Mouse (Mus musculus) forelimb bud, embryonic 11.5 days (tissue): ENCODE results near the gene Zfp354b.

Experiments used
- DNase-seq: peaks from one replicate; pipeline ENCODE4 v3.0.0-alpha.2; 2012; ENCODE audit warnings: low read depth, low spot score

Zfp354b gene

DNA sequence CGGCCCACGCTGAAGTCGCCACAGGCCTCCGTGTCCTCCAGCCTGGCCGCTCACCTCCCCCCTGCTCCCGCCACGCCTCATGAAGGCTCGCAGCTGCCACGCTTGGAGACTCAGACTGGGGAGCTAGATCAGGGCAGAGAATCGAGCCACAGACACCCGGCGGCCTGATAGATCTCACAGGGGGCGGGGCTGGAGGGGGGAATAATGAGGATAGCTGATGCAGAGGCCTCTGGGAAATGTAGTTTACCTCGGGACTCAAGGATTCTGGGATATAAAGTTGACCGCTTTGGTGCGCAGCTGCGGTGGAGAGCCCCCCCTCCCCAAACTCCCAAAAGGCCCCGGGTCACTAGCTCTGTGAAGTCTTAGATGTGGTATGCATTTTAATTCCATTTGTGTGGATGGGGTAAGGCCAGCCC, at the start of gene Zfp354b:
Zfp354b (minus strand) TSS at position 183 of the 416 bp plus-strand sequence.
- peak; percentile 83 for DNase-seq

DNA sequence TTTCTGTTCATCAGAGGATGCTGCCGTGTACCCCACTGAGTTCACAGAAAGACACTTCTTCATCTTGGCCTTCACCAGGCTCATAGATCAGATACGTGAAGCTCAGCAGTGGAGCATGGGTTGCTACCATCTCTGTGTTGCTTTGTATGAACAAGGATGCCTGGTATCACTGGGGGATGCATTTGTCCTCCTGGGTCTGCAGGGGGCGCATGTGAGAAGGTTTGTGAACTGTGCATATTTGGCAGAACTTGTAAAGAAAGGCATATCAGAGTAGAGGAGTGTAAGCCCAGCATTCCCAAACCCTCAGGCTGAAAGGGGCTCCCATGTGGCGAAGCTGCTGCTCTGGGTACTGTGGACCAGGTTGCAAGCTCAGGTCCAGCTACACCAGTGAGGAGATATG, 45.8 kb upstream of the Zfp354b start:
- no peak for DNase-seq

GRCm38 (mm10) chr11:50966230-50966629, 34.8 kb upstream of the Zfp354b start, which contains the start of gene Olfr1378:
TSS of gene Olfr1378 (plus strand) at chr11:50966530.
- no peak for DNase-seq

DNA sequence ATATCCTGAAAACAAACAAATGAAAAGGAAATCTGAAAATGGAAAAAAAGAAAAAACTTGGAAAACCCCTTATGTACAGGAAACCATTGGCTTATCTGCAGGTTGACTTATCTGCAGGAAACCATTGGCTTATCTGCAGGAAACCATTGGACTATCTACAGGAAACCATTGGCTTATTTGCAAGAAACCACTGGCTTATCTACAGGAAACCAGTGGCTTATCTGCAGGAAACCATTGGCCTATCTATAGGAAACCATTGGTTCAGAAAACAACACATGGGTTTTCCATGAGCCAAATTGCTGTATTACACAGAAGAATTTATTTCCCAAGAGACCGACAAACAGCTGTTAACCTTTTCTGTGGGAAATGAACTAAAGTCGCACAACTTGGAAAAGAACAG, 33.5 kb upstream of the Zfp354b start:
- DNase-seq = no peak

GRCm38 (mm10) chr11:50953665-50954064, 22.2 kb upstream of the Zfp354b start, which contains the start of gene Prop1:
TSS of gene Prop1 (minus strand) at chr11:50953765.
- DNase-seq = no peak

- DNase-seq = no peak
Observed at GRCm38 (mm10) chr11:50952290-50952689, 20.9 kb upstream of the Zfp354b start.

DNA sequence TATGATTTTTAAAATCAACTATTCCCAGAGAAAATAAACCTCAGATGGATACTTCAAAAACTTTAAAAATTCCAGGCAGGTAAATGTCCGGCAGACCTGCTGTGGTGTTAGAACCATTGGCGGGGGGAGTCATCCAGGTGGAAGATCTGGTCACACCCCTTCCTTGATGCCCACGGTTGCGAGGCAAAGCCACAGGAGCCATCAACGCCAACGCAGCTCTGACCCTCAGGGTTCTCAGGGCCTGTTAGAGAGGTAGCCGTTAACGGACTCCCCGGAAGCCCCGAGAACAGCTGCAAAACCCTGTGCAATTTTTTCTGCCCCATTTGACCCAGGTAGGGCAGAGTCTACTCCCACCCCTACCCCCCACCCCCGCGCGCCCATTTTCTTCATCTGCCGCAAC, 12.1 kb upstream of the Zfp354b start, which contains the start of gene 4933414I15Rik:
4933414I15Rik (minus strand) TSS at position 260 of the 400 bp plus-strand sequence.
- no peak for DNase-seq

DNA sequence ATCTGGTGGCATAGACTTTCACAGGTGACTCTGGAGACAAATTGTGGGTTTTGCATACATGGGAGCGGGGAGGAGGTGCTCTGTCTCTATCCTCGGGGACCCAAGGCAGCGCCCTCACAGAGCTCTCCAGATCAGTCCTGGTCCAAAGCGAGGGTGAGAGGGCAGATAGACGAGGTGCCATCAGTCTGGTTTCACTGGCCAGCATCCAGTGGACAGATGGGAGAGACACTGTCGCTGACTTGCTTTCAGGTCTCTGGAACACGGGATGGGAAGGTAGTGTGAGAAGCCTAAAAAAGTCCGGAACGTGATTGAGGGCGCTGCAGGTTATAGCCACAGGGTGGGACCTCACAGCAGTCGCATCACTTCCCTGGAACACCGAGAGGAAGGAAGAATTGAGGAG, 11.0 kb upstream of the Zfp354b start:
- no peak for DNase-seq

DNA sequence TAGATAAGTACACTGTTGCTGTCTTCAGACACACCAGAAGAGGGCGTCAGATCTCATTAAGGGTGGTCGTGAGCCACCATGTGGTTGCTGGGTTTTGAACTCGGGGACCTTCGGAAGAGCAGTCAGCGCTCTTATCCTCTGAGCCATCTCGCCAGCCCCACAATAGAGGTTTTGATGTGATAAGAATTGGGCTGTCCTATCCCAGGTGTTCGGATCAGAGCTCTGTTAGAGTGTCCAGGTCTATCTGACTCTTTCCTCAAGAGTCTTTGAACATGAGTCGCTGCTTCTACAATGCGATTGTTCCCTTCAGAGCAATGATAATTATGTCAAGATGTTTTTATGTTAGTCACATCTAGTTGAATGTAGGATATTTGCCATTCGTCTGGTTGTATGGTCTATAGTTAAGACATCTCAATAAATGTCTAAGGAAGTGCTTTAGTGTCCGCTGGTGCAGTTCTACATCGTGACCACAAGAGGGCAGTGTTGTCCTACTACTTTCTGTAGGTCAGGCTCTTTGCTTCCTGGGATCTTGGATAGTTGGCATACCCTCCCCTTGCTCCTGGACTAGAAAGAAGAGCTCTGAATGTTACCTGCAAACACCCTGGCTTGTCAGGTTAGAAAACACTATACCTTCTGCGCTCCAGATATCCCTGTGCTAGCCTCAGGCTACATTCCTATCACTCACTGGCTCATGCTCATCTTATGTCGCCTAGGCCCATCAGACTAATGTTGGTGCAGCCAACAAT, 8.4 kb upstream of the Zfp354b start:
- DNase-seq = peak; percentile 74

DNA sequence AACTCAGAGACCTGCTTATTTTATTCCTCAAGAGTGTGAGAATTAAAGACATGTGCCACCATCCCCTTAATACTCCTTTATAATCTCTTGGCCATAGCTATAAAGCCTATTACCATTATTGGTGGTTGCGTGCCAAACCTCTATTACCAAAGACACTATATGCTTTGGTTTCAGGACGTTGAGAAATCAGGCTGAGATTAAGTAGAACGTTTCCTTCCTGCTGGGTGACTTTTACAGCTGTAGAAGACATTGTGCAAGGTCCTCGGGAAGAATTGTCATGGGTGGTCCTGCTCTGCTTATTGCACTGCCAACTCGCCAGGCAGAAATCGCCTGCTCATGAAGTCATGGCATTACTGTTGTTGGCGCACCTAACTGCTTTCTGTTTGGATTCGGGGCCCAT, 7.0 kb upstream of the Zfp354b start:
- no peak for DNase-seq

DNA sequence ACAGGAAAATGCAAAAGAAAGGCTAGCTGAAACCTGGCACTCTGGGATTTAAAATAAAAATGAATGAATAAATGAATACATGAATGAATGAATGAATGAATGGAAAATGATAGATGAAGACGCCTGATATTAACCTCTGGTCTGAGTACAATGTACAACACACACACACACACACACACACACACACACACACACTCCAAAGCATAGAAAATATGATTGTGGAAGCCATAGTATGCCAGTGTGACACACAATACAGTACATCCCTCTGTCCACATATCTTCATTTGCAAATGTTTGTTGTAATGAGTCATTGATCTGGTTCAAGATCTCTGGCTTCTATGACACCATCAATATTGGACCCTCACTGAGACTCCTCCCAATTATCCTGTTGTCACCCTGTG, 607 bp upstream of the Zfp354b start:
- DNase-seq = no peak

- no peak for DNase-seq
Observed at GRCm38 (mm10) chr11:50931021-50931420, 412 bp downstream of the Zfp354b start.

GRCm38 (mm10) chr11:50930469-50931014, 891 bp downstream of the Zfp354b start:
- no peak for DNase-seq

DNA sequence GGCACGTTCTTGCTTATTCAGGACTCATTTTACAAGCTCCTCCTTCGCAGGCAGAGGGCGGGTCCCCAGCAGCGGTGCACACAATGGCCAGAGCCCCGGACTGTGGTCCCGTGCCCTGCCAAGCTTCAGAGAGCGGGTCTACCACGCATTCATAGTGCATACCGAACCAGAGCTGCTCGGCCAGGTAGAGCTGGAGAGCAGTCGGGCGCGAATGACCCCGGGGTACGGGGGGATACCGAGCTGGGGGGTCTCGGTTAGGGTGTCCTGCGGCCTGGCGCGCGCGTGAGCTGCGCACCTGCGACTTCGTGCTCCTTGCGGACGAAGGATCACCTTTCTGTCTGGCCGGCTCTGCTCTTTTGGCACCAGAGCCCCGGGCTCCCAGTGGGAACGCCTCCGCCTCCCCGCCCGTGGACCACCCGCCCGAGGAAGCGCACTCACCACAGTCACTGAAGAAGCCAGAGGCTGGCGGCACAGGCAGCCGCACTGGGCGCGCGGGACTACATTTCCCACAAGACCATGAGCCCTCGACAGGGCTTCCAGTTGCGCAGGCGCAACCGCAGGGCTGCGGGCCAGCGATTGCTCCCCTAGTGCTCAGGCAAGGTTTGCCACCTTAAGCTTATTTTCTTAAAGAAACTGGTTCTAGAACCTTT, 15.6 kb downstream of the Zfp354b start, which contains the start of gene Zfp2:
Zfp2 (minus strand) TSS at position 495 of the 650 bp plus-strand sequence.
- DNase-seq = peak; percentile 94

DNA sequence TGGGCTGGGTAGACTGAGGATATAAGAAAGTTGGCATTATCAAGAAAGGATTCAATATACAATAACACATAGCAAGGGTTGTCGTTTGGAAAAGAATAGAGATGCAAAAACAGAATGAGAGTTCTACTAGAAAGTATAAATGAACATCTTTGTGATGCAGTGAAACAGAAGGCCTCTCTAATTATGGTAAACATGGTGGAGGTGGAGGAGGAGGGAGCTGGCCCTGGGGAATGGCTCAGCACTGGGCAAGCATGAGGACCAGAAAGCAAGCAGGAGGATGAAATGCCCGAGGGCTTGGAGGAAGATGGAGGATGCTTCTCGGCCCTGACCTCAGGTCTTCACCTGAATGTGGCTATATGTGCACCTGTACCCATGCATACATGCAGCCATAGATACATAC, 17.0 kb downstream of the Zfp354b start:
- DNase-seq = no peak

- DNase-seq = no peak
Observed at GRCm38 (mm10) chr11:50913301-50913700, 18.1 kb downstream of the Zfp354b start.

DNA sequence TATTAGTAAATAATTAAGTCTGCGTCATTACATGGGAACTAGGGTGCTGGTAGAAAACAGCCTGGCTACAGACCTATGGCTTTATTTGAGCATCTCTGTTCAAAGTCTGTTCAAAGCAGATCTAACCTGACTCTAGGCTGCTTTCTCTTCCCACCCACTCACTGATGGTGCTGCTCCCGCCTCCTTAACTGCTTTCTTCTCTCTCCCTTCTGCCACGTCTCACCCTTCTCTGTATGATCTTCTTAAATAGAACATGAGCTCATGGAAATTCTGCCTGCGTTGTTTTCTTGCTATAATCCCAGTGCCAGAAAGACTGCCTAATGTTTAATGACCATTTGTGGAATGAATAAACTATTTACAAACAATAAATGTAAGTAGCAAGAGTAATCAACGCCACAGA, 23.3 kb downstream of the Zfp354b start:
- DNase-seq = no peak

DNA sequence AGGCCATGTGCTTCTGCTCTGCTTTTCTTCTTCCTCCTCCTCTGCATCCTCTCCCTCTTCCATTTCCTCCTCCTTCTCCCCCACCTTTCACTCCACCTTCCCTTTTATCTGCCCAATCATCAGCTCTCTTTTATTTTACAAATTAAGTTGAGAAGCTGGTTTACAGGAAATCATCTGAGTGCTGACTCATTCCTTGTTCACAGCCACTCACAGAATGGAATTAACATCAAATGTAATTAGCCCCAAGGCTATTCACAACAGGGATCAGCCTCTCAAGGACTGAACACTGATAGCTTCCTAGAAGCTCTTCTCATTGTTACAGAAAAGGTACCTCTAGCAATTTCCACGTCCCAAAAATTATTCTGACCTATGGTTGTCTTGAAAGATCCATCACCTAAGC, 34.1 kb downstream of the Zfp354b start:
- no peak for DNase-seq

DNA sequence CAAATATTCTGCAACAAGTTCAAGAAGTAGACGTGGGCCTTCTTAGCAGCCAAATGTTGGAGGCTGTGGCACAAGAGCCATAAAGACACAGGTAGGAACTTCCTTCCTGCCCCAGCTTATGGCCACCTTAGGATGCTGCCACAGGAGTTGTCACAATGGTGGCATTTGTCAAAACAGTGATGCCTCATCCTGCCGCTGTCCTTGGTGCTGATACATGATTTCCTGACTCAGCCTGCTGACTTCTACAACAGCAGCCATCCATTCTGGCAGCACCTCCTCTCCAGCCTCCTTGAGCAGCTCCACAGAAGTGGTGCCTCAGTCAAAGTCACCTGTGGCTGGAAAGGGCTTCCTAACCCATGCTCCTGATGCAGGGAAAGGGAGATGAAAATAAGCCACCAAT, 39.0 kb downstream of the Zfp354b start:
- DNase-seq = peak; percentile 6

DNA sequence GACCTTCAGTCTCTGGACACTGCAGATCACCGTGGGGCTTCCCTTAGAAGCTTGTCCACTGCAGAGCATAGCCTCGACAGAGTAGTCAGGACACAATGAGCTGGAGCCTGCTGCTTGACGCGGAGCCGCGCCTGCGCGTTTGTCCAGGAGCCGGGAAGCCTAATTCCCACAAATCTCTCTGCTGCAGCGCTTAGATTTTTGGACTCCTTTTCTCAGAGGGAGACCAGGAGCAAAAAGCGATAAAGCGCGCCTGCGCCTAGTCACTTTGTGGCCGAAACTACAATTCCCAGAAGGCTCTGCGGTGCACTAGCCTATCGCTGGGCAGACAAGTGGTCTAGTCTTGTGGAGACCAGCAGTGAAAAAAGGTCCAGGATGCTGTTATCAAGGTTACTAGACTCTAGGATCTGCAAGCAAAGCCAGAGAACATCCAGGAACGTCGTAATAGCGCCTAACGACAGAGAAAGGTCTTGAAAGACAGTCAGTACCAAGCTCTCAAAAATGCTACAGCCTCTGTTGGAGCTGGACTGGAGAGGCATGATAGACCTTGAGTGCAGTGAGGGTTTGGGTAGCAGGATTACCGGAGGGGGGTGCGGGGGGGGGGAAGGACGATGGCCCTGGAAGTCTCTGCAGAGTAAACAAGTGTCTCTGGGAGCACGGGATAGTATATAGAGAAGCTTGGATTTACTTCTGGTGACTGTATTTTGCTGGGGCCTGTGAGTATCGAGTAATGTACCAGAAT, 43.9 kb downstream of the Zfp354b start, which contains the start of gene Zfp454:
Zfp454 (minus strand) TSS at position 262 of the 739 bp plus-strand sequence.
- peak; percentile 95 for DNase-seq

DNA sequence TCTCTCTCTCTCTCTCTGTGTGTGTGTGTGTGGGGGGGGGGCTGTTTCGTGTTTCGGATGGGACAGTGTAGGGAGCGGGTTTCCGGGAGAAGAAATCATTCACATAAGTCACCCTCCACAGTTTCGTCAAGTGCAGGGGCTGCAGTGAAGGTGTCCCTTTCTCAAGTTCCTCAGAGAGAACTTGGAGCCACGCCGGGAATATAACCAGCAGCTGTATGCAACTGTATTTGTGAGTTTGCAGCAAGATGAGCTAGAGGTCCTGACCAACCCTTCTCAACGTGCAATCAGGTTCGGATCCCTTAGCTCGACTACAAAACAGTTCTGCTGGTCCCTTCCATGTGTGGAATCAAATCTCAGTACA, 44.5 kb downstream of the Zfp354b start:
- DNase-seq = no peak
